Mouse (Mus musculus) midbrain, embryonic 16.5 days (tissue): ENCODE measurements around the gene Esp24. TPM values are rescaled to one million over a fixed set of nuclear protein-coding genes. Genes with fewer than 3 reads are reported as not detected.

Source experiments
- polyA plus RNA-seq: library from polyadenylated mRNA; unstranded; fragments of >200 nt; fragmentation: Nextera tagmentation; extraction: Ambion mirVana; gene quantifications from 2 replicates; pipeline ENCODE4 v1.2.1, GENCODE M21; 2015

Esp24 gene
- polyA plus RNA-seq, 1 experiment from 2014 or later = not detected

Other genes with a start within 250 kb of the Esp24 start
- not detected in 2 replicates for gene Gm21903, start 6.6 kb downstream of the Esp24 start, polyA plus RNA-seq
- gene Esp23, start 40.3 kb downstream of the Esp24 start, polyA plus RNA-seq = not detected in 2 replicates
- not detected in 2 replicates for gene Esp22, start 58.6 kb downstream of the Esp24 start, polyA plus RNA-seq